Mouse (Mus musculus) thymus, adult 2 months (tissue): ENCODE measurements at regions not wholly inside any gene's neighbourhood (a gene's known extent, or its start where the extent isn't known, plus 50 kb on each side); places are given as distances from the start of the nearest gene placed in this dataset.
A peak's percentile ranks its signal among the peaks of the same experiment; 100 is the strongest.

Experiments used
- DNase-seq: peaks from one replicate; pipeline ENCODE4 v3.0.0; 2021
- H3K27ac ChIP-seq: fragments of 200-500 bp; 2 replicates; pipeline ENCODE4 v1.5.1; 2012; ENCODE audit warnings: low read length, control low read depth; ENCODE audit not compliant: control insufficient read depth, insufficient read depth
- H3K27me3 ChIP-seq: fragments of 200-500 bp; 2 replicates; pipeline ENCODE4 v1.6.1; 2012; ENCODE audit warnings: mild to moderate bottlenecking, low read length, moderate library complexity, mixed read lengths; ENCODE audit not compliant: control insufficient read depth, insufficient read depth
- H3K36me3 ChIP-seq: fragments of 200-500 bp; 2 replicates; pipeline ENCODE4 v1.6.1; 2012; ENCODE audit warnings: mild to moderate bottlenecking, low read length, moderate library complexity; ENCODE audit not compliant: control insufficient read depth, insufficient read depth
- H3K4me1 ChIP-seq: fragments of 200-500 bp; replicated peaks from 2 replicates; pipeline ENCODE4 v1.6.1; 2012; ENCODE audit warnings: low read length; ENCODE audit not compliant: control insufficient read depth, insufficient read depth
- H3K4me3 ChIP-seq: fragments of 200-500 bp; 2 replicates; pipeline ENCODE4 v1.5.1; 2012; ENCODE audit warnings: mild to moderate bottlenecking, low read length, control low read depth, moderate library complexity; ENCODE audit not compliant: control insufficient read depth, insufficient read depth
- CTCF ChIP-seq: fragments of 200-500 bp; IDR thresholded peaks from 2 replicates; pipeline ENCODE4 v1.5.1; 2012; ENCODE audit warnings: mild to moderate bottlenecking, control low read depth, low read length, moderate library complexity, borderline replicate concordance; ENCODE audit not compliant: control insufficient read depth, poor library complexity, insufficient read depth; ENCODE audit errors: extremely low read depth
- POLR2A ChIP-seq: fragments of 200-500 bp; IDR thresholded peaks from 2 replicates; pipeline ENCODE4 v1.6.1; 2012; ENCODE audit warnings: mild to moderate bottlenecking, low read length, control low read depth, moderate library complexity; ENCODE audit not compliant: control insufficient read depth, poor library complexity, insufficient read depth; ENCODE audit errors: extremely low read depth
- WGBS: fragments of 180-500 bp; shearing (Covaris S2); methylation state at CpG from one replicate; pipeline ENCODE4 v1.1.7; 2018; 5-methylcytosine and 5-hydroxymethylcytosine counted together

DNA sequence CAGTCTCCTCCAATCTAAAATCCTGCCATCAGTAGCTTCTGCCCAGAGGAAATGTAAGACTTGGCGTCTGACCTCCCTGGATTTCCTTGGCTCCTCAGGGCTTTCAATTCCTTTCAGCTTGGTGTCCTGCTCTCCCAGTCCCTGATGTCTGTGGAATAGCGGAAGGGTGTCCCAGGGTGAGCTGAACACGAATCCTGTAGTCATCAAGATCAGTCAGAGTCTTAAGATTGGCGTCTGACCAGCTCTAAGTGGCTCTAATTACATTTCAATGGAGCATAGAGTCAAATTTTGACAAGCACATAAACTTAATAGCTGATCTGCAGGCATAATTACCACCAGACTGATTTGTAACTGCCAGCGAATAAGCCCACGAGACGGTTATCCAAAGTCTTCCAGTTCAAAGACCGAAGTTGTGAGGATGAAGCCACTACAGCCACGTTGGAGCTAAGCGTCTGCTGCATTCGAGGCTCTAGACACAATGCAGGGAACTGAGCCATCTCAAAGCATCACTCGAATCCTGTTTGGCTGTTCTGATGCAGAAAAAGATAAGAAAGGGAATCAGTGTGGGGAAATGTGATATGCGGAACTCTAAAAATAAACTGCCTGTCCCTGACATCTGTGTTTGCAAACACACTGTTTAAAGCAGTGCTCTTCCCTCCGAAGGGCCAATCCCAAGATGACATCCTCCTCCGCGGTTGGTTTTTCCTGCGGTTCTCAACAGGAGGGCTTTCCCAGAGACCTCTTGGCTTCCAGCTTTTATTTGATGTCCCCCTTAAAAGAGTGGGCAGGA, 143.3 kb downstream of the Kdr start:
- Histone ChIP-seq H3K27ac (no peak overlapping the region), H3K27me3 (no peaks in the 10 kb centered on the region), H3K4me3 (peak overlapping the region; percentile 15), H3K4me1 (peaks cover 19% of the 10 kb centered on the region), H3K36me3 (no peaks in the 10 kb centered on the region)
- 7% methylated on average over 17 of the region's 17 CpGs for WGBS
- no peak for DNase-seq
- TF ChIP-seq CTCF (no peak), POLR2A (no peak)

DNA sequence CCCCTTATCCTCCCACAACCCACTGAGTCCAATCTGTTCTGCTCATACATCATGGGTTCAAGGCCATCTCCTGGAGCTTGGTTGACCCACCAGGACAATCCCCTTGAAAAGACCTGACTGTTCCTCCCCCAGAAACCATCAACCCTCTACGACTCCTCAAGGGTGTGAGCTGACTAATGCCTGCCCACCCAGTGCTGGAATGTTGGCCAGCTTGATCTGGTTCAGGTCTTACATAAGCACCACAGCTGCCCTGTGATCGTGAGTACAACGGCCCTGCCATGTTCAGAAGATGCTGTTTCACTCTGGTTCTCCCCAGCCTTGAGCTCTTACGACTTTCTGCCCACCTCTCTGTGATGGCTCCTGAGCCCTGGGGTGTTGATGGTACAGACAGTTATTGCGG, 145.9 kb downstream of the Kdr start:
- H3K27me3 ChIP-seq = no peaks in the 10 kb centered on the region
- no peak overlapping the region for H3K27ac ChIP-seq
- WGBS = 75% methylated on average over 5 of the region's 5 CpGs
- peaks cover 20% of the 10 kb centered on the region for H3K4me1 ChIP-seq
- TF ChIP-seq POLR2A (no peak), CTCF (no peak)
- no peak for DNase-seq
- H3K4me3 ChIP-seq = no peak overlapping the region
- H3K36me3 ChIP-seq = no peaks in the 10 kb centered on the region

DNA sequence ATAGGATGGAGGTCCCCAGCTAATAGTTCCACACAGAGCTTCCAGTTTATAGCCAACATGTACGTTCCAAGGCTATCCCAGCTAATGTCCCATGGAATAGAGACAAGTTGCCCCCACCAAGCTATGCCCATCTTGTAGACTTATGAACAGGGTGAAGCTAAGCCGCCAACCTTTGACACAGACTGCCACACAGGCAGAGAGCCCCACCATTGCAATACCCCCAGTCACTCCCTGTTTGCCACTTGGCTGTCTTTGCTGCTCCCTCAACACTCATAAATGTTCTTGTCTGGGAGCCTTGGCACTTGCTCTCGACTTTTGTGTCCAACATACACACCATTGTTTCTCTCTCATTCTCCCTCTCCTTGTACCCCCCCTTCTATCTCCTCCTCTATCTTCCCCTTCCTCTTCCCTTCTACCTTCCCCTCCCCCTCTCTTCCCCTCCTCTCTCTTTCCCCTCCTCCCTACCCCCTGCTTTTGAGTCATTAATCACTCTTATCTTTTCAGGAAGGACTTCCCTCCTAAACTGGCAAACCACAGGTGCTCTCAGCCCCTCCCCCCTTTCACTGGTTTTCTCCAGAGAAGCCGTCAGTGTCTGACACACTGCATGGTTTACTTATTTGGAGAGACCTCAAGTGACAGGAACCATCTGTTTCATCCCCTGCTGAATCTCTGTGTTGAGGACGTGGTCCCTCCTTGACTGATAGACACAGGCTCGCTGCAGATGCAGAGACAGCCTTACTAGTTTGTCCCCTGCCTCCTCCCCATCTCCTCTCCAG, 148.2 kb downstream of the Kdr start:
- H3K4me1 ChIP-seq = peaks cover 16% of the 10 kb centered on the region
- H3K27me3 ChIP-seq = no peaks in the 10 kb centered on the region
- no peak overlapping the region for H3K4me3 ChIP-seq
- WGBS = 30% methylated on average over 6 of the region's 6 CpGs
- H3K36me3 ChIP-seq = no peaks in the 10 kb centered on the region
- H3K27ac ChIP-seq = no peak overlapping the region
- TF ChIP-seq CTCF (no peak), POLR2A (no peak)
- DNase-seq = peak; percentile 31

DNA sequence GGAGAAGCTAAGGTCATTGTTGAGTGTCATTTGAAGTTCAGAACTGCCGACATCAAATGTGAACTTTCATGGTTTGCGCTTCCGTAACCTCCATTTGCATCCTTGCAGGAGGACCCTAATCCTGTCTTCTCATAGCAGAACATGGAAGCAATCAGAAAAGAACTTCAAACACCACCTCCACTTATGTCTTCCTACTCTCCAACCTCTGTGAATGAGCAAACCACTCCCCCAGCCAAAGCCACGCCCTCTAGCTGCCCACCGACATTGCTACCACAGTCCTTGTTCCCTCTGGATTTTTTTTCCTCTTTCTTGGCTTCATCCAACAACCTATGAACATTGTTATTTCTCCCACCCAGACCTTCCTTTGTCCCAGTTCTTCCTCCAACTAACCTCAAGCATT, 149.9 kb downstream of the Kdr start:
- no peak for TF ChIP-seq CTCF
- TF ChIP-seq POLR2A = no peak
- Histone ChIP-seq H3K27me3 (no peaks in the 10 kb centered on the region), H3K4me1 (peaks cover 13% of the 10 kb centered on the region), H3K4me3 (no peak overlapping the region), H3K27ac (no peak overlapping the region), H3K36me3 (no peaks in the 10 kb centered on the region)
- WGBS = 76% methylated on average over 5 of the region's 5 CpGs
- DNase-seq = no peak

DNA sequence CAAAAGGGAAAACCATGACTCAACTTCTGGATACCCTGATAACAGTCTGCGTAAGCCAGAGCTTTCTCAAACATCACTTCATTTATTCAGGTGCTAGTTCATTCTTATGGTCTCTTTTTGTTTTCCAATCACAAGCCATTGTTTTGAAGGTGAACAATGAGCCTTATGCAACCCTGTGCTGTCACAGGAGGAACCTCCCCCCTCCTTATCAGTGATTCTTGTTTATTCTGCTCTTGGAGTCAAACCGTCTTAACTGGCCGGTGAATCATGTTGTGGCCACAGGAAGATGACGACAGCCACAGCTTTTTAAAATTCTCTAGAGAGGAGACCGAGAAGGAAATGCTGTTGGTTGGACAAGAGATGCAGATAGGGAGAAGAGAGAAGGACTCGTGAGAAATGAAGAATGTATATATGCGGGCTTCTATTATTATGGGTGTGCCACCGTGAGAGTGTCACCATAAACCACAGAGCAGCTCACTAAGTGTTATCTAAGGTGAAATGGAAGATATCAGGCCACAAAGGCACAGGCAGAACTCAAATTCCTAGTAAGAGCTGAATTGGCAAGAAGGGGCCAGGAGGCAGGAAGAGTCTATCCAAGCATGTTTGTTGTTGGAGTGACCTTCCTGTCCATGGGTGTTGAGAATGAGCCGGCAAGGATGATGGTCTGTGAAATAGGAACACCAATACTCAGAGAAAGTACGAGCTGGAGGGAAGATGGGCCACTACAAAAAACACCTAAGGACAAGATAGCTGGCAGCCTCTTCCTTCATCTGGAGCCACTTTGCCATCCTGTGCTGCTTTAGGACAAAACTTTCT, 151.8 kb downstream of the Kdr start:
- WGBS = 27% methylated on average over 10 of the region's 10 CpGs
- no peak for DNase-seq
- H3K27ac ChIP-seq = no peak overlapping the region
- H3K4me3 ChIP-seq = no peak overlapping the region
- H3K4me1 ChIP-seq = peaks cover 13% of the 10 kb centered on the region
- TF ChIP-seq CTCF = no peak
- TF ChIP-seq POLR2A = no peak
- H3K36me3 ChIP-seq = no peaks in the 10 kb centered on the region
- no peaks in the 10 kb centered on the region for H3K27me3 ChIP-seq

DNA sequence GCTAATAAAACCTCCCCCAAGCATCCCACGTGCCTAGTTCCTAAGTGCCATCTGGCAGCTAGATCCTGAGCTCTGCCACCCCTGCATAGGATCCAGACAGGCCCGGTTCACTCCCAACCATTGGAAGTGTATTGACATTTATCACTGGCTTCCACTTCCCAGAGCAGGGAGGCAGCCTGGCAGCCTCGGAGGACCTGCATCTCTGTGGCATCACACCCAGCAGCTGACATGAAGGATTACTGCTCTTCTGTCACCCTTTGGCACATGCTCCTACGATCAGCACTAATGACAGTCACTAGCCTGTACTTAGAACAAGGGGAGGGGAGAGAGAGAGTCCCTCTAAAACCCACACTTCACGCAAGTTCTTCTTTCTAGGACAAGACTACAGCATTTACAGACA, 152.7 kb downstream of the Kdr start:
- DNase-seq = no peak
- WGBS = 60% methylated on average over 5 of the region's 5 CpGs
- Histone ChIP-seq H3K4me1 (peaks cover 13% of the 10 kb centered on the region), H3K27me3 (no peaks in the 10 kb centered on the region), H3K27ac (no peak overlapping the region), H3K36me3 (no peaks in the 10 kb centered on the region), H3K4me3 (no peak overlapping the region)
- TF ChIP-seq CTCF = no peak
- TF ChIP-seq POLR2A = no peak
